Mouse (Mus musculus) E14TG2a.4 (cell line): ENCODE measurements at regions not wholly inside any gene's neighbourhood (a gene's known extent, or its start where the extent isn't known, plus 50 kb on each side); places are given as distances from the start of the nearest gene placed in this dataset.

Source experiments
- CTCF ChIP-seq: conservative IDR thresholded peaks from 2 replicates; pipeline ENCODE4 v1.5.1; 2014; ENCODE audit warnings: low read length
- NANOG ChIP-seq: IDR thresholded peaks from 2 replicates; pipeline ENCODE4 v1.6.1; 2014; ENCODE audit warnings: borderline replicate concordance, low read length, mixed read lengths
- POU5F1 ChIP-seq: IDR thresholded peaks from 2 replicates; pipeline ENCODE4 v1.6.1; 2014; ENCODE audit warnings: low read length, borderline replicate concordance

- TF ChIP-seq CTCF (no peak), NANOG (no peak), POU5F1 (no peak)
Observed at GRCm38 (mm10) chr4:4459258-4459657, 333.9 kb downstream of the Impad1 start.
